Mouse (Mus musculus) yolk sac, embryonic 10.5 days (tissue): ENCODE measurements around the gene Ift81.

Source experiments
- DNase-seq: peaks from one replicate; pipeline ENCODE4 v3.0.0-alpha.2; 2017; ENCODE audit warnings: low spot score

Gene Ift81

DNA sequence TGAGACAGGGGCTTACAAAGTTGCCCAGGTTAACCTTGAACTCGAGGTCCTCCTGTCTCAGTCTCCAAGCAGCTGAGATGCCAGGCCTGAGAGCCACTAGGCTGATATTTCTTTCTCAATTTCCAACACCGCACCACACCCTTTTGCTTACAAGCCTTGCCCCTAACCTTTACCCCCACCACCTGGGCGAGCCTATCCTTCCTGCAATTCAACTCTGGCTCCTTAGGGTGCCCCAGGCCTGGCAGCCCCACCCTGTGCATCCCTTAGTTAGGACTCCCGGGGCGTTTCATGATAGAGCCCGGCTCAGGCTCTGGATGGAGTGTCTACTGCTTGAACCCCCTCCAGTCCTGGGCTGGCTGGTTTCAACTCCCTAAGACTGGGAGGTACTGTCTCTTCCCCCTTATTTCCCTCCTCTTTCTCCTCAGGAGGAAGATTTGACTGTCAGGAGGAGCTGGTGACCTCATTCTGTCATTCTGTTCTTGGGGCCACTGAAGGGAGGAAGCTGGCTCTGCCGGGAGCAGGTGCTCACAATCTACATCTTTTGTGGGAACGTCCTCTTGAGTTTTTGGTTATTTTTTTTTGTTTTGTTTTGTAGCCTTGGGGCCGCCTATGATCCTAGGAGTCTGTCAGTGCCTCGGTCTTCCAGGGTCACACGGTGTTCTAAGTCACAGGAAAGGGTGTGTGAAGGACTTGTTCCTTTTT, 98.1 kb downstream of the Ift81 start:
- no peak for DNase-seq

DNA sequence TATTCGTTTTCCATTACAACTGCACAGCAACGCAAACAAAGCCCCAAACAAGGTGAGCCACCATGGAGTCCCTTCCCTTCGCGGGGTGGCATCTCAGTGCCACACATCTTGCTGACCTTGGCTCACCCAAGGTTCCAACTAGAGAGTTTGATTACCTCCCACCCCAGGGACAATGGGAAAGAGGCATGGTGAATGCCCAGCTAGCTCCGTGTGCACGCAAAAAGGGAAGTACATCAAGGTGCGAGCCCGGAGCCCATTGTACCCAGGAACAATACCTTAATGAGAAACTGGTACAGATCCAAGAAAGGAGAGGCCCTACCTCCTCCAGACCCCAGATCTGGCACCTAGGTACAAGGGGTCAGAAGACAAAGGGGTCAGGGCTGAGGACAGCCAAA, 100.2 kb downstream of the Ift81 start:
- DNase-seq: no peak

DNA sequence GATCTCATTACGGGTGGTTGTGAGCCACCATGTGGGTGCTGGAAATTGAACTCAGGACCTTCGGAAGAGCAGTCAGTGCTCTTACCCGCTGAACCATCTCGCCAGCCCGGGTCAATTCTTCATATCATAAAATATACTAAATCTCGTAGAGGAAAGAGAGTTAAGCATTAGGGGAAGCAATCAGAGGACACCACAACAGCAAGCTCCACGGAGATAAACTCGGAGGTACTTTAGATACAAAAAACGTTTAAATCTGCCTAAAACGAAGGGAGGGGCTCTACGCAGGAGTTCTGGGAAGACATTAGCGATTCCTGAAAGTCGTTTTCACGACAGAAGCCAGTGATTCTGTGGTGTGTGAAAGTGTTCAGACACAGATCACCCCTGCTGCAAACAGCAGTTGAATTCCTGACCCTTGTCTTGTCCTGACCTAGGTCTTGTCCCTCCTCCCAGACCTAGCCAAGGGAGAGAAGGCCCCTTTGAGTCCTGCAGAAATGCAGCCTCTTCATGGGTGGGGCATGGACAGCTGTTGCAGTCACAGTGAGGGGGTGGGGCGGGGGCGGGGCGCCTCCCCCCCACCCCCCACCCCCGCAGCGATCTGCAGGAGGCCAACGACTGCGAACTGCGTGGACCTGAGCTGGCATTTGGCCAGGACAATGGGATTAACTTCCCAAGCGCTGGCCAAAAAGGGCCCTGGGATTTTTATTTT, 100.7 kb downstream of the Ift81 start:
- DNase-seq: no peak

DNA sequence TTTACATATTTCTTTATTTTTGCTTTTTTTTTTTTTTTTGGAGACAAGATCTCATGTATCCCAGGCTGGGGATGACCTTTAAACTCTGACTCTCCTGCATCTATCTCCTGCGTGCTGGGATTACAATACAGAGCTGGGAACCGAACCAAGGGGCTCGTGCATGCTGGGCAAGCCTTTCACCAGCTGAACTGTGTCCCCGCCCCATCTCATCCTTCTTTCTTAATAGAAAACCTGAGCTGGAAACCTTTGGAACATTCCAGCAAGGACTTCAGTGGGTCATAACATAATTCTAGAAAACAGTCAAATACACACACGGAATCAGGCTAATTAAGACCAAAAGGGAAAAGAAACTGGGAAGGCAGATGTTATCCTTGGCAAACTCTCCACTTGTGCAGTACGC, 102.3 kb downstream of the Ift81 start:
- no peak for DNase-seq

DNA sequence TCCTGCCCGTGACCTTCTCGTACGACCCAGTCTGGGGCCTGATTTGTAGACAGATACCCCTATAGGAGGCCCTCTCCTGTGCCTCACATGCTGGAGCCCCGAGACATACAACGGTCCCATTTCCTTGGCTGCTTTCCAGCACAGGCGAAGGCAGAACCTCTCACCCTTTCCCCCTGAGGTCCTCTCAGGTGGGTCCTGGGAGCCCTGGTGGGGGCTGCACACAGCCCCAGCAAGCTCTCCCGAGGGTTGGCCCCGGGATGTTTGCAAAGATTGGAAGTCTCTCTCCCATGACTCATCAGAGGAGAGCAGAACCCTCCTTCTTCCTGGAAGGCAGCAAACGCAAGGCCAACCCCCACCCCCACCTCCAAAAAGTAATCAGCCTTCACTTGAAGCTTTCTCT, 102.9 kb downstream of the Ift81 start:
- no peak for DNase-seq

DNA sequence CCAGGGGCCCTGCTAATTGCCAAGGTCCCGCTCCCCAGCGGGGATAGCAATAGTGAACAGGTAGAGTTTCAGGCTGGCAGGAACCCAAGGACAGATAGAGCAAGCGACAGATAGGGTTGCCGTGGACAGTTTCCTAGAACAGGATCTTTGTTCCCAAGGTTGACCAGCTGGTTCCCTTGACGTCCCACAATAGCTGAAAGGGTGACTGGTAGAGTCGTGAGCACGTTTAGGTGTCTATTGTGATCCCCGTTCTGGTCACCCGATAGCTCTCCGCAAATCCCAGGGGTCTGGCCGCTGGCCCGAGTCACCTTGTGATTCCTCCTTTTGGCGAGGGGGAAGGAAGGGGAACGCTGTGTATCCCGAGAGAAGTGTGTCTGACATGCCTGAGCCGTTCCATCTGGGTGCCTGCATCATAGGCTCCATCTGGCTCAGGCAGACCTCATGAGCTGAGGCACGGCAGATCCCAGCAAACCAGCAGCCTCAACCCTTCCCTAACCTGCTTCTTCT, 103.6 kb downstream of the Ift81 start:
- DNase-seq: no peak

DNA sequence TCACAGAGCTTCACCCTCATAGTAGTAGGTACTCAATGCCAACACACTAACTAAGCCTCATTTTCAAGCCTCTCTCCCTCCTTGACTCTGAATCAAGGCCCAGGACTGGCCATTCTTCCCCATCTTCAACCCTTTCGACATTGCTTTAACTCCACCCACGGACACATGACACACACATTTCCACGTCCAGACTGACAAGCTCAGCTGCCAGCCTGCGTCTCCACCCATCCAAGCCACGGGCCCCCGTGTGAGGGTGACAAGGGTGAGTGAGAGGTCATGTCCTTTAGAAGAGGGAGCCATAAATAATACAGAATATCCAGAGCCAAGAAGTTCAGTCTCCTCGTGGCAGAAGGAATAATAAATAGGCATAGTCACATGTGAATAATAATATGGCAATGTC, 104.7 kb downstream of the Ift81 start:
- no peak for DNase-seq

DNA sequence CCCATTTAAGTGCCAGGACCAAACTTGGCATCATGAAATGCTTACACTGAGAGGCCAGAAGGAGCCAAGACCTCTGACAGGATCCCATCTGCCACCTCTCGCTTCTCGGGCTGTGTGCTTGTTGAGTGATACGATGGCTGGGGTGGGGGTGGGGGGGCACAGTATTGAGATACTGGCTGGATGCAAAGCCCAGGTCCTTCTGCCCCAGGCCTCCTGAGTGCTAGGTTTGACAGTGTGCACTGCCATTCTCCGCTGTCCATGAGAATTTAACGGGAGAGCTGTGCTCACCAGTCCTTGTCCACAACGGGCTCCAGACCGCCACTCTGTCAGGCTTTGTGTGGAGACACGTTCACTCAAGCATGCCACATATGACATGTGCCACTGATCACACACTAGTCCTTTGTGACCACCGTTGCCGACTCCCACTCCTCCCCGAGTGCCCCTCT, 105.4 kb downstream of the Ift81 start:
- DNase-seq: no peak

DNA sequence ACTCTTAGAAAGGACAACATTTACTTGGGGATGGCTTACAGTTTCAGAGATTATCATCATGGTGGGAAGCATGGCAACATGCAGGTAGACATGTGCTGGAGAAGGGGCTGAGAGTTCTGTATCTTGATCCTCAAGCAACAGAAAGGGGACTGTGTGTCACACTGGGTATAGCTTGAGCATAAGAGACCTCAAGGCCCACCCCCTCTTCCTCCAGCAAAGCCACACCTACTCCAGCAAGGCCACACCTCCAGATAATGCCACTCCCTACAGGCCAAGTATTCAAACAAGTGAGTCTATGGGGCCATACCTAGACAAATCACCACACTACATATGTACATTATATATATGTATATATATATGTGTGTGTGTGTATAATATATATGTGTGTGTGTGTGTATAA, 106.9 kb downstream of the Ift81 start:
- no peak for DNase-seq

DNA sequence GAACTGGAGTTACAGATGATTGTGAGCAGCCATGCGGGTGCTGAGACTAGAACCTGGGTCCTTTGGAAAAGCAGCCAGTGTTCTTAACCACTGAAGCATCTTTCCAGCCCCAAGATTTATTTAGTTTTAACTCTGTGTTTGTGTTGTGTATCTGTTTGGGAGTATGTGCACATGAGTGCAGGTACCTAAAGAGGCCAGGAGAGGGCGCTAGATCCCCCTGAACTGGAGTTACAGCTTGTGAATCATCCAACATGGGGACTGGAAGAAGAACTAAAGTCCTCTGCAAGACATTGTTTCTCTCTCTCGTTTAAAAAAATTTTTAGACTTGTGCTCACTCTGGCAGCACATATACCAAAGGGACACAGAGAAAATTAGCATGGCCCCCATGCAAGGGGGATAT, 107.9 kb downstream of the Ift81 start:
- DNase-seq: no peak

DNA sequence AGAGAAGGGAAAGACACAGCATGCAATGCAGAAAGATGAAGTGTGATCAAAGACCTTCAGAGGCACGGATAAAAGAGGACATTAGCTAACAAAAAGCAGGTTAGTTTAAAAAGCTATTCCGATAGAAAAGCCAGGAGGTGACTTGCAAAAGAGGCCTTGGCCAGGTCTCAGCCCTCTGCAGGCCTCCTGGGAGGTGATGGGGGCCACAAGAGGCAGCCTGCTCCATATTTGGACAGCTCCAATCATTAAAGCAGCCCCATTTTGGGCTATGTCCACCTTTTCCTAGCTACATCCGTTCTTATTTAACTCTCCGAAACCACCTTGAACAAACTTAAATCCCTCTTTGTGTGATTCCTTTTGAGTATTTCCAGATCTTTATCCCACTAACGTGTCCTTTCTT, 108.8 kb downstream of the Ift81 start:
- no peak for DNase-seq

DNA sequence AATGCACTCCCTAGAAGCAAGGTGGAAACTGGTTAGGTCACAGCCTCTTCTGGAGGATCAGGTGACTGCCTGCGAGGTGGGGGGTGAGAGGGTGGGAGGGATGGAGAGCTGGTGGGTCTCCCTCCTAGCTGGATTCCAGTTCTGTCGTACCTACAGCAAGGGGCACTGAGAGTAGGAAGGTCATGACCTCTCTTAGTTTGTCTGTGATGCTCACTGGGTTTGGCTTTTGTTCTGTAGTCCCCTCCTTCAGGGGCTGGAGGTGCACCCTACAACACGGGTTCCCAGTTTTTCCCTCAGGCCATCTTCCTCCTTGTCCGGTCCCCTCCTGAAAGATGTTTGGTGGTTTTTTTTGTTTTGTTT, 110.6 kb downstream of the Ift81 start:
- DNase-seq: no peak

DNA sequence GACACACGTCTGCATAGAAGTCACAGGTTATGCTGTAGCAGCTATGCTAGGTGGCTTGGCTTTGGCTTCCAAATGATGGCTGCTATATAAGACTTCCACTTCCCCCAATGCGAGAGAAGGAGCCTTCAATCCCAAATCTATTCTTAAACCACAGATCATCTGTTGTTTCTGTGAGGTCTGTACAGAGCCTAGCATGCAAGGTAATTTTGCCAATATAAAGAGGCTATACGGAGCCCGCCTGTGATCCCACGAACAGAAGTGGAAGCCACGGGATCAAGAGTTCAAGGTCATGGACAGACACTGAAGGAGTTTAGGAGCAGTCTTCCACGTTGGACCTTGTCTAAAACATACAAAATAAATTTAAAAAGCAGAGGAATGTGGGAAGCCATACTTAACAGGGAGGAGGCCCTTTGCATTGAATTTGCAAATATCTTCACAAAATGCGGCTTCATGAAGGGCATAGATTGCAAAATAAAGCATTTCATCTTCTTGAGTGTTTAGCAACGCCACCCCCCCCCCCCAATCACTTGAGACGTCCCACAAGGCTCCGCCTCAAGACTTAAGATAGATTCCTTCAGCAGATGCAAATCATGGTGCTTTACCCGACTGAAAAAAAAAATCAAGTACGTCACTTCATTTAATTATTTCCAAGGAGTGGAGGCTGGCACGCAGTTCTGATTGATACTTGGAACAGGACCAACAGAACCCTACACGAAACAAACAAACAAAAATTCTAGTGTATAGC, 111.1 kb downstream of the Ift81 start:
- no peak for DNase-seq

DNA sequence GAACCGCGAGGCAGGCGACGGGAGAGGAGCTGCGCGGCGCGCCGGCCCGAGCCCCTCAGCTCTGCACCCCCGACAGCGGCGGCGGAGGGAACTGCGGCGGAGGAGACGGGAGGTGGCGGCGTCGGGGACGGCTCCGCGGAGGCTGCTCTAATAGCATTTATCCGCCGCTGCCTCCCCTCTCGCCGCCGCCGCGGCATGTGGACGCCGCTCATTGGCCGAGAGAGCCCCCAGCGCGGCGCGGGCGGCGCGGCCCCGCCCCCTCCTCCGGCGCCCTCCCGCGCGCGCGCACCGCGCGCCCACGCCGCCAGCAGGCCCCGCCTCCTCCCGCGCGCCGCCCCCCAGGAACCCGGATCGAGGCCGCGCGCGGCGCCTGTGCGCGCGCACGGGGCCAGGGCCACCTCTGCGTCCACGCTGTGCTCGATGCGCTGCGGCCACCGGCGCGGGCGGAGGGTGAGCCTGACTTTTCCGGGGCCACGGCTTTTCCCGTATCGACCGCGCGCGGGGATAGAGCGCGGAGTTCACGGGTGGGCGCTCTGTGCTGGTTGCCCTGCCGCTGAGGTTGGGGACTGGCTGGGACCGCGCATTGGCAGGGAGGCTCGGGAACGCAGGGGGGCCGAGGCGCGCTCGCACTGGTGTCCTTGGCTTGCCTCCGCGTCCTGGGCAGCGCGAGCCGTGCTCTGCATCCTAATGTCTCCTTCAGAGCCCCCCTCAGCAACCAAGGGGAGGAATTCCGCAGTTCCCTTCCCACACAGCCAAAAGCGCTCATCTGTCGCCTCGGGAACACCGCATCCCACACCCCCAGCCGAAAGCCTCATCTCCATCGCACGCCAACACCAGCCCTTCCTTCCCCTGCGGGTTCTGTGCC, 112.0 kb downstream of the Ift81 start, which contains the start of gene Atp2a2:
Gene Atp2a2 (minus strand): TSS at position 149 of the 865 bp plus-strand sequence.
- peak; percentile 92 for DNase-seq

DNA sequence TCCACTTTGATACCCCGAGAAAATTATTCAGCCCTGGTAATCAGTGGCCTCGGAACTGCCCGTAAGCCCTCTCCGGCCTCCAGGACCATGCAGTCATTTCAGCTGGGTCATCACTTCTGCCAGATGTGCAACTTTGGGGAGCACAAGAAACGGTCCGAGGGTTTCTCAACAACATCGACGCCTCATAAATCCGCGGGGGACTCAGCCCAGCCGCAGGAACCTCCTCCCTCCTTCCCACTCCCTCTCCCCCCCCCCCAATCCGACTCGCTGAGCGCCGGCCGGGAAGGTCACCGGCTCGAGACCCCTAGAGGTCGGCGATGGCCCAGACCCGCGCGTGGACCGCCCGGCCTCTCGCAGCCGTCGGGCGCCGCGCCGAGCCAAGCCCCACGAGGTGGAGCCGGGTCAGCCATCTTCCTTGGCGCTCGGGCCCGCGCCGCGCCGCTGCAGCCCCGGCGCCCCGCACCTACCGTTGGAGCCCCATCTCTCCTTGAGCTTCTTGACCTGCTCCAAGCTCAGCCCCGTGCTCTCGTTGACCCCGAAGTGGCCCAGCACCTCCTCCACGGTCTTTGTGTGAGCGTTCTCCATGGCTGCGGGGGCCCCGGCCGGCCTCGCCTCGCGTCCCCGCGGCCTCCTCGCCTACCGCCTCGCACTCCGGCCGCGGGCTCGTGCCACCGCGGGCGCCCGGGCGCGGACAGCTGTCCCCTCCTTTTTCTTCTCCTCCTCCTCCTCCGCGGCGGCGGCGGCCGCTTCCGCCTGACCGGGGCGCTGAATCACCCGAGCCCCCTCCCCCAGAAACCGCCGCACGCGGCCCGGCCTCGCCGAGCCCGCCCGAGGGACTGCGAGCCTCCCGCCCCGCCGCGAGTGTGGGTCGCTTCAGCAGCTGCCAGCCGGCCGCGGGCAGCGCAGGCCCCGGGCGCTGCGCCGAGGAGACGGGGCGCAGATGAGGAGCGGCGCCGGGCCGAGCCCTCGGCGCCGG, 112.9 kb downstream of the Ift81 start:
- DNase-seq: peak; percentile 66

DNA sequence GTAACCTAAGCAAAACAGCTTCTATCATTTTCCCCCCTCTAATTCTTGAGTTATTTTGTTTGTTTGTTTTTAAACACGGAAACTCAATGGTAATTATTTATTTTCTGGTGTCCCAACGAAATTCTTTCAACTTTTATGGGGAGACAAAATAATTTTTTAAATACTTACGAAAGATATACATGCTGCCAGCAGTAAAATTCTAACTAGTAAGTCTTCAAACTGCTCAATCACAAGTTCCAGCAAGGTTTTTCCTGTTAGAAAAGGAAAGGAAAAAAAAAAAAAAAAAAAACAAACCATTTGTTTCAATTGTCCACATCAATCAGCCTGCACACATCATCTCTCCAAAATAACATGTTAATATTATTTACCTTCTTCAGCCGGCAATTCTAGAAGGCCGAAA, 113.8 kb downstream of the Ift81 start:
- no peak for DNase-seq
